Mouse (Mus musculus) thymus, postnatal 0 days (tissue): ENCODE data around the gene Trip10. TPM values are rescaled to one million over a fixed set of nuclear protein-coding genes. Genes with fewer than 3 reads are reported as not detected.
"Not testable (repeated sequence)": the region's sequence is repeated elsewhere in the genome, so short reads cannot be mapped to it uniquely, and the experiment has no call there.

ENCODE experiments used
- DNase-seq: peaks from one replicate; pipeline ENCODE4 v3.0.0-alpha.2; 2015; ENCODE audit warnings: low spot score
- polyA plus RNA-seq: library from polyadenylated mRNA; unstranded; fragments of >200 nt; fragmentation: Nextera tagmentation; extraction: Ambion mirVana; gene quantifications from 2 replicates; pipeline ENCODE4 v1.2.1, GENCODE M21; 2015

The Trip10 gene
- polyA plus RNA-seq, 1 experiment from 2014 or later, result 15.7 TPM

GRCm38 (mm10) chr17:57262901-57263550 is 13.8 kb downstream of the Trip10 start:
- DNase-seq, result no peak

- DNase-seq, result peak; percentile 22
Measured at GRCm38 (mm10) chr17:57264164-57264563, 14.9 kb downstream of the Trip10 start.

- no peak for DNase-seq
Measured at GRCm38 (mm10) chr17:57264972-57265945, 16.0 kb downstream of the Trip10 start.

GRCm38 (mm10) chr17:57267556-57268126 is 18.4 kb downstream of the Trip10 start:
- no peak for DNase-seq

- DNase-seq, result no peak
Measured at GRCm38 (mm10) chr17:57271301-57271700, 22.0 kb downstream of the Trip10 start.

- no peak for DNase-seq
Measured at GRCm38 (mm10) chr17:57273846-57274245, 24.6 kb downstream of the Trip10 start.

GRCm38 (mm10) chr17:57274686-57275085 is 25.4 kb downstream of the Trip10 start:
- no peak for DNase-seq

GRCm38 (mm10) chr17:57275111-57275996 is 26.1 kb downstream of the Trip10 start:
- peak; percentile 88 for DNase-seq

GRCm38 (mm10) chr17:57275997-57276351 is 26.7 kb downstream of the Trip10 start:
- DNase-seq, result no peak

GRCm38 (mm10) chr17:57276634-57277121 is 27.4 kb downstream of the Trip10 start:
- peak; percentile 87 for DNase-seq

GRCm38 (mm10) chr17:57277598-57278261 is 28.5 kb downstream of the Trip10 start:
- DNase-seq, result not testable (repeated sequence)

- no peak for DNase-seq
Measured at GRCm38 (mm10) chr17:57278537-57278936, 29.3 kb downstream of the Trip10 start.

- peak; percentile 88 for DNase-seq
Measured at GRCm38 (mm10) chr17:57278943-57279590, 29.8 kb downstream of the Trip10 start, which contains the start of gene Vav1. Gene Vav1 (plus strand): TSS chr17:57279100.

- peak; percentile 70 for DNase-seq
Measured at GRCm38 (mm10) chr17:57279591-57280224, 30.5 kb downstream of the Trip10 start.

GRCm38 (mm10) chr17:57280411-57280810 is 31.2 kb downstream of the Trip10 start:
- DNase-seq, result no peak

GRCm38 (mm10) chr17:57283906-57284305 is 34.7 kb downstream of the Trip10 start:
- no peak for DNase-seq

- peak; percentile 20 for DNase-seq
Measured at GRCm38 (mm10) chr17:57285077-57285476, 35.8 kb downstream of the Trip10 start.

GRCm38 (mm10) chr17:57286718-57287355 is 37.6 kb downstream of the Trip10 start:
- DNase-seq, result peak; percentile 53

- DNase-seq, result no peak
Measured at GRCm38 (mm10) chr17:57289252-57289651, 40.0 kb downstream of the Trip10 start.
